Mouse (Mus musculus): ENCODE measurements at regions not wholly inside any gene's neighbourhood (a gene's known extent, or its start where the extent isn't known, plus 50 kb on each side); places are given as distances from the start of the nearest gene placed in this dataset.

- no peak for TF ChIP-seq CTCF (IDR thresholded peaks at IDR 0.05; ENCODE audit: borderline replicate concordance, insufficient read depth, low read depth, low read length)
- TF ChIP-seq POLR2A (IDR thresholded peaks at IDR 0.05; ENCODE audit: borderline replicate concordance, insufficient read depth, low read length): no peak
Measured at GRCm38 (mm10) chr2:11044727-11045274, 127.1 kb upstream of the Prkcq start.
